Mouse (Mus musculus) MEL (cell line): ENCODE results near the gene Rars. TPM values are rescaled to one million over a fixed set of nuclear protein-coding genes. Genes with fewer than 3 reads are reported as not detected.
A peak's percentile ranks its signal among the peaks of the same experiment; 100 is the strongest.

Experiments
- DNase-seq: peaks from one replicate; pipeline ENCODE4 v3.0.0; 2011; ENCODE audit warnings: low read depth, low spot score
- H3K27ac ChIP-seq: 2 replicates; pipeline ENCODE4 v1.5.1; 2012; ENCODE audit warnings: low read depth, mild to moderate bottlenecking, control low read depth, low read length, moderate library complexity; ENCODE audit not compliant: control insufficient read depth
- H3K27me3 ChIP-seq, 2 experiments: fragments of 150-350 bp in 1 of 2; sonication (generic) in 1 of 2; 2 replicates each; pipeline ENCODE4 v1.6.1; 2012; ENCODE audit warnings: low read length in 2 of 2, mild to moderate bottlenecking in 2 of 2, improper control_type of control experiment in 1 of 2, moderate library complexity in 1 of 2; ENCODE audit not compliant: insufficient read depth in 2 of 2, control insufficient read depth in 1 of 2
- H3K36me3 ChIP-seq, 2 experiments: 2 replicates each; pipeline ENCODE4 v1.6.1; 2012 to 2014; ENCODE audit warnings: low read length in 2 of 2, improper control_type of control experiment in 1 of 2, inconsistent platforms in 1 of 2, mild to moderate bottlenecking in 1 of 2; ENCODE audit not compliant: insufficient read depth in 2 of 2, control insufficient read depth in 1 of 2
- H3K4me1 ChIP-seq, 2 experiments: fragments of 150-350 bp in 1 of 2; sonication (generic) in 1 of 2; 2 replicates each; pipeline ENCODE4 v1.6.1; 2012; ENCODE audit warnings: low read length in 2 of 2, improper control_type of control experiment in 1 of 2, mild to moderate bottlenecking in 1 of 2; ENCODE audit not compliant: insufficient read depth in 2 of 2, control insufficient read depth in 1 of 2
- H3K4me3 ChIP-seq, 2 experiments: fragments of 150-350 bp in 1 of 2; sonication (generic) in 1 of 2; 2 replicates each; pipeline ENCODE4 v1.5.1; 2012; ENCODE audit warnings: low read depth in 2 of 2, low read length in 2 of 2, mild to moderate bottlenecking in 2 of 2, moderate library complexity in 2 of 2, control low read depth in 1 of 2, improper control_type of control experiment in 1 of 2; ENCODE audit not compliant: control insufficient read depth in 1 of 2, insufficient read depth in 1 of 2
- H3K79me2 ChIP-seq: 2 replicates; pipeline ENCODE4 v1.6.1; 2012; ENCODE audit warnings: mild to moderate bottlenecking, low read length, moderate library complexity; ENCODE audit not compliant: control insufficient read depth, poor library complexity, insufficient read depth
- H3K9ac ChIP-seq: 2 replicates; pipeline ENCODE4 v1.6.1; 2012; ENCODE audit warnings: low read depth, mild to moderate bottlenecking, control low read depth, low read length, moderate library complexity; ENCODE audit not compliant: control insufficient read depth, poor library complexity, severe bottlenecking
- H3K9me3 ChIP-seq: fragments of 150-350 bp; sonication (generic); replicated peaks from 2 replicates; pipeline ENCODE4 v1.6.1; 2012; ENCODE audit warnings: mild to moderate bottlenecking, low read length, improper control_type of control experiment, moderate library complexity; ENCODE audit not compliant: insufficient read depth
- BHLHE40 ChIP-seq: IDR thresholded peaks from 2 replicates; pipeline ENCODE4 v1.6.1; 2012; ENCODE audit warnings: low read depth, mild to moderate bottlenecking, inconsistent platforms, low read length, improper control_type of control experiment, borderline replicate concordance
- CHD2 ChIP-seq: IDR thresholded peaks from 2 replicates; pipeline ENCODE4 v1.6.1; 2011; ENCODE audit warnings: low read length, improper control_type of control experiment
- CTCF ChIP-seq, 3 experiments: IDR thresholded peaks in 2 of 3; conservative IDR thresholded peaks in 1 of 3; 2 replicates each; pipeline ENCODE4 v1.5.1; 2011 to 2012; ENCODE audit warnings: low read length in 3 of 3, low read depth in 2 of 3, mild to moderate bottlenecking in 2 of 3, improper control_type of control experiment in 1 of 3, inconsistent platforms in 1 of 3, mixed read lengths in 1 of 3, moderate library complexity in 1 of 3; ENCODE audit not compliant: control insufficient read depth in 1 of 3, insufficient read depth in 1 of 3, poor library complexity in 1 of 3, severe bottlenecking in 1 of 3
- E2F4 ChIP-seq: IDR thresholded peaks from 2 replicates; pipeline ENCODE4 v1.6.1; 2011; ENCODE audit warnings: low read depth, low read length, improper control_type of control experiment, borderline replicate concordance
- ELF1 ChIP-seq: IDR thresholded peaks from 2 replicates; pipeline ENCODE4 v1.6.1; 2014; ENCODE audit warnings: low read depth, mild to moderate bottlenecking, inconsistent platforms, low read length, improper control_type of control experiment, moderate library complexity
- EP300 ChIP-seq, 2 experiments: IDR thresholded peaks; 2 replicates each; pipeline ENCODE4 v1.6.1; 2011; ENCODE audit warnings: improper control_type of control experiment in 2 of 2, low read length in 2 of 2, low read depth in 1 of 2, mild to moderate bottlenecking in 1 of 2
- GATA1 ChIP-seq: IDR thresholded peaks from 2 replicates; pipeline ENCODE4 v1.6.1; 2011; ENCODE audit warnings: low read depth, low read length, improper control_type of control experiment
- JUND ChIP-seq: IDR thresholded peaks from 2 replicates; pipeline ENCODE4 v1.6.1; 2011; ENCODE audit warnings: low read depth, mild to moderate bottlenecking, improper control_type of control experiment, low read length
- KAT2A ChIP-seq: conservative IDR thresholded peaks from 2 replicates; pipeline ENCODE4 v1.6.1; 2012; ENCODE audit warnings: low read depth, low read length, improper control_type of control experiment, inconsistent platforms
- MAFK ChIP-seq: IDR thresholded peaks from 2 replicates; pipeline ENCODE4 v1.6.1; 2011; ENCODE audit warnings: low read depth, mild to moderate bottlenecking, low read length, improper control_type of control experiment, borderline replicate concordance
- MAX ChIP-seq: IDR thresholded peaks from 2 replicates; pipeline ENCODE4 v1.6.1; 2011; ENCODE audit warnings: low read length, improper control_type of control experiment
- MAZ ChIP-seq: IDR thresholded peaks from 2 replicates; pipeline ENCODE4 v1.6.1; 2012; ENCODE audit warnings: low read depth, mild to moderate bottlenecking, inconsistent platforms, low read length, improper control_type of control experiment
- MXI1 ChIP-seq: IDR thresholded peaks from 2 replicates; pipeline ENCODE4 v1.6.1; 2011; ENCODE audit warnings: mild to moderate bottlenecking, low read depth, low read length, improper control_type of control experiment
- MYB ChIP-seq: IDR thresholded peaks from 2 replicates; pipeline ENCODE4 v1.6.1; 2011; ENCODE audit warnings: mild to moderate bottlenecking, low read depth, low read length, improper control_type of control experiment
- MYC ChIP-seq: IDR thresholded peaks from 2 replicates; pipeline ENCODE4 v1.6.1; 2011; ENCODE audit warnings: low read depth, mild to moderate bottlenecking, low read length, improper control_type of control experiment, moderate library complexity
- NELFE ChIP-seq: IDR thresholded peaks from 2 replicates; pipeline ENCODE4 v1.6.1; 2011; ENCODE audit warnings: low read depth, low read length, improper control_type of control experiment
- NRF1 ChIP-seq: IDR thresholded peaks from 2 replicates; pipeline ENCODE4 v1.6.1; 2014; ENCODE audit warnings: low read depth, mild to moderate bottlenecking, inconsistent platforms, low read length, improper control_type of control experiment, moderate library complexity; ENCODE audit not compliant: poor library complexity, insufficient read depth, severe bottlenecking
- POLR2A ChIP-seq, 2 experiments: IDR thresholded peaks; 2 replicates each; pipeline ENCODE4 v1.6.1; 2011 to 2012; ENCODE audit warnings: low read length in 2 of 2, mild to moderate bottlenecking in 2 of 2, control low read depth in 1 of 2, improper control_type of control experiment in 1 of 2, low read depth in 1 of 2, moderate library complexity in 1 of 2; ENCODE audit not compliant: control insufficient read depth in 1 of 2, insufficient read depth in 1 of 2, poor library complexity in 1 of 2
- POLR2AphosphoS2 ChIP-seq: IDR thresholded peaks from 2 replicates; pipeline ENCODE4 v1.6.1; 2011; ENCODE audit warnings: low read length, improper control_type of control experiment
- RAD21 ChIP-seq: IDR thresholded peaks from 2 replicates; pipeline ENCODE4 v1.6.1; 2011; ENCODE audit warnings: mild to moderate bottlenecking, low read depth, low read length, improper control_type of control experiment
- RCOR1 ChIP-seq: IDR thresholded peaks from 2 replicates; pipeline ENCODE4 v1.6.1; 2012; ENCODE audit warnings: low read depth, mild to moderate bottlenecking, inconsistent platforms, low read length, improper control_type of control experiment
- SIN3A ChIP-seq: IDR thresholded peaks from 2 replicates; pipeline ENCODE4 v1.6.1; 2012; ENCODE audit warnings: low read length, improper control_type of control experiment, inconsistent platforms
- SMC3 ChIP-seq: IDR thresholded peaks from 2 replicates; pipeline ENCODE4 v1.6.1; 2011; ENCODE audit warnings: low read depth, low read length, improper control_type of control experiment
- TAL1 ChIP-seq: IDR thresholded peaks from 2 replicates; pipeline ENCODE4 v1.6.1; 2012; ENCODE audit warnings: mild to moderate bottlenecking, inconsistent platforms, low read length, moderate library complexity, mixed read lengths
- TBP ChIP-seq: IDR thresholded peaks from 2 replicates; pipeline ENCODE4 v1.8.0; 2011; ENCODE audit warnings: low read depth, low read length, improper control_type of control experiment
- TCF12 ChIP-seq: IDR thresholded peaks from 2 replicates; pipeline ENCODE4 v1.6.1; 2014; ENCODE audit warnings: low read depth, mild to moderate bottlenecking, inconsistent platforms, low read length, improper control_type of control experiment, moderate library complexity
- USF1 ChIP-seq: IDR thresholded peaks from 2 replicates; pipeline ENCODE4 v1.6.1; 2014; ENCODE audit warnings: low read depth, mild to moderate bottlenecking, inconsistent platforms, low read length, improper control_type of control experiment, moderate library complexity
- USF2 ChIP-seq, 2 experiments: IDR thresholded peaks; 2 replicates each; pipeline ENCODE4 v1.6.1; 2011 to 2012; ENCODE audit warnings: improper control_type of control experiment in 2 of 2, low read length in 2 of 2, borderline replicate concordance in 1 of 2, inconsistent platforms in 1 of 2, low read depth in 1 of 2, mild to moderate bottlenecking in 1 of 2; ENCODE audit not compliant: insufficient read depth in 1 of 2
- ZC3H11A ChIP-seq: IDR thresholded peaks from 2 replicates; pipeline ENCODE4 v1.6.1; 2012; ENCODE audit warnings: low read depth, mild to moderate bottlenecking, inconsistent platforms, low read length, improper control_type of control experiment
- ZMIZ1 ChIP-seq: IDR thresholded peaks from 2 replicates; pipeline ENCODE4 v1.6.1; 2012; ENCODE audit warnings: low read depth, mild to moderate bottlenecking, inconsistent platforms, low read length, improper control_type of control experiment, moderate library complexity
- polyA plus RNA-seq, 2 experiments: library from polyadenylated mRNA; stranded (reverse) in 1 of 2; unstranded in 1 of 2; fragments of >175 nt in 1 of 2; fragments of >200 nt in 1 of 2; gene quantifications; 2 replicates each; pipeline versions ENCODE4 v1.2.1 to v1.2.4; 2012; ENCODE audit warnings: low replicate concordance in 2 of 2, low read depth in 1 of 2; ENCODE audit not compliant: insufficient read length in 2 of 2, insufficient read depth in 1 of 2, missing spikeins in 1 of 2
- total RNA-seq: library from RNA; depleted of rRNA; stranded (reverse); fragments of 300-350 nt; gene quantifications from 2 replicates; pipeline ENCODE4 v1.2.3, GENCODE M21; 2012

The Rars gene
- total and polyA plus RNA-seq, 3 experiments: 193 to 396 (median 251) TPM

DNA sequence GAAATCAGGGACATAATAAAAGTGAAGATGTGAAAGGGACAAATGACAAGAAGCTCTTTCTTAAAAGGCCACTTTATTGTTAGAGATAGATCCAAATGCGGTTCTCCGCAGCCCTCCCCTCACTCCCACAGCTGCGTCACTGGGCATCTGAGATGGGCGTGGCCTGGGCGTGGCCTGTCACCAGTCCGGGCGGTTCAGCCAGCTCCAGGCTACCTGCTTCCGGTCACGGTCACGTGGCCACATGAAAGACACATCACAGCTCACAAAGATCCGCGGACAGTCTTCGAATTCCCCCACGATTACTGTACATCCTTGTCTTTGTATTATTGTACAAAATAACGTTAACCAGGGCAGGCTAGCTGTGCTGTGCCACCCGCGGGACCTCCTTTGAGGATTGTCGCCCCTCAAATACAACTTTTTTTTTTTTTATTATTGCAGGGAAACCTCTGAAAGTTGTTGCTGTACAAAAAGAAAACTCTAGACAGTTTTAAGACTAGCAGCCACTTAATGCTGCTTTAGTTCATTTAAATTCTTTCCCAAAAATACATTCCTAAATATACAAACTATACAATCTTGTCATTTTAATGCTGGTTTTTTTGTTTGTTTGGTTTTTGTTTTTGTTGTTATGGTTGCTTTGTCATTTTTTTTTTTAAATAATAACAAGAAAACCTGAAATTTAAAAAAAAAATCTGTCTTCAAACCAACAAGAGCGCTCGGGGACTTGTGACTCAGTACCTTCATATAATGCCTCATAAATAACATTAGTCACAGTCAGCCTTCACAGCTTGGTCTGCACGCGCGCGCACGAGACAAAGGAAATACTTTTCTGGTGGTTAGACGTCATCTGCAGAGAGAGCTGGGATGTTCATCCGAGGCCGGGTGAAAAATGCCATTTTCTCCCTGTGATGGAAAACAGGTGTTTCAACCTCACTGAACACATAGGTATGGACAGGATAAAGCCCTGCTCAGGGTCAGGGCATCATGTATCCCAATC is 4.3 kb upstream of the Rars start (continued):
- TF ChIP-seq ZC3H11A (no peak), MAFK (no peak), TBP (peak; percentile 75), RCOR1 (0 out of 2 replicates have a peak, but pooled peaks have one; percentile 7), POLR2A (IDR thresholded peaks at IDR 0.05; ENCODE audit: control insufficient read depth in 1 of 2, insufficient read depth in 1 of 2, low read depth in 1 of 2, low read length in 2 of 2, poor library complexity in 1 of 2) (peak; percentile 40 to 82; a peak in 2 of 4 replicates)

DNA sequence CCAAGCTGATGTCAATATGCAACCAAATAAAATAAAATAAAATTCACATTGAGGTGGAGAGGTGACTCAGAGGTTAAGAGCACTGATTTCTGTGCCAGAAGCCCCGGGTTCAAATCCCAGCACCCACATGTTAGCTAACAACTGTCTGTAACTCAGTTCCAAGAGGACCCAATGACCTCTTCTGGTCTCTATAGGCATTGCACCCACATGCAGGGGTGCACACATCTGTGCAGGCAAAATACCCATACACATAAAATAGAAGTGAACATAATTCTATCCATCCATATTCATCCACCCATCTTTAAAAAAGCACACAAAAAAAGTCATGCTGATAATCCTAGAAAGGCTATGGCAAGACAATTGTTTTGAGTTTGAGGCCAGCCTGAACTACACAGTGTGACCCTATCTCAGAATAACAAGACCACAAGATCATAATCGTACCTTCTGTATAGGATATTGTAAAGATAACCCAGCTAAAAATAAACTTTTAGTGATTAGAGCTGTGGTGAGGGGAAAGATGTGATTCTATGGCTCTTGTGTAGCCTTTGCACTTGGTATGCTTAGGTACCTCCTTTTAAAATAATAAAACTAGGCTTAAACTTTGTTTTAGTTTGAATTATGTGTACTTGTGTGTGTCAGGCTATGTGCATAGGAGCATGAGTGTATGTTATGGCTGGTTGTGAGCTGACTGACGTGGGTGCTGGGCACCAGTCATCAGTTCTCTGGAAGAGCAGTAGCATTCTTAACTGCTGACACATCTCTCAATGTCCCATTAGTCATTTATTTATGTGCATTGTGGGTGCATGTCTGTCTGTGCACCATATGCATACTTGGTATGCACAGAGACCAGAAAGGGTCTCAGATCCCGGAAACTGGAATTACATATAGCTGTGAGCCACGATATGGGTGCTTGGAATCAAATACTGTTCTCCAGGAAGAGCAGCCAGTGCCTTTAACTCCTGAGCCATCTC is 3.1 kb upstream of the Rars start:
- H3K9ac ChIP-seq: peak overlapping the region; percentile 61
- TF ChIP-seq ZMIZ1 (no peak), E2F4 (no peak), MAX (no peak), TBP (no peak), MAZ (no peak), GATA1 (peak; percentile 60; the same call in 1 of the 2 replicates), TCF12 (no peak), NELFE (no peak), MYB (no peak), POLR2AphosphoS2 (no peak), MYC (no peak), NRF1 (no peak), TAL1 (no peak), MXI1 (no peak), SIN3A (no peak), MAFK (no peak), CTCF (IDR thresholded peaks at IDR 0.05 in 2 of 3, conservative IDR thresholded peaks at IDR 0.05 in 1 of 3; ENCODE audit: control insufficient read depth in 1 of 3, insufficient read depth in 1 of 3, low read depth in 2 of 3, low read length in 3 of 3, poor library complexity in 1 of 3, severe bottlenecking in 1 of 3) (peak; percentile 24 to 52 (median 50); a peak in 5 of 6 replicates), ZC3H11A (no peak), ELF1 (no peak), KAT2A (no peak), USF1 (no peak), CHD2 (no peak), RAD21 (peak; percentile 21; the same call in 1 of the 2 replicates), USF2 (IDR thresholded peaks at IDR 0.05; ENCODE audit: borderline replicate concordance in 1 of 2, insufficient read depth in 1 of 2, low read depth in 1 of 2, low read length in 2 of 2) (no peak), SMC3 (no peak), JUND (no peak), POLR2A (IDR thresholded peaks at IDR 0.05; ENCODE audit: control insufficient read depth in 1 of 2, insufficient read depth in 1 of 2, low read depth in 1 of 2, low read length in 2 of 2, poor library complexity in 1 of 2) (no peak), EP300 (IDR thresholded peaks at IDR 0.05; ENCODE audit: low read depth in 1 of 2, low read length in 2 of 2) (no peak), BHLHE40 (no peak)

More for the DNA sequence above, 3.1 kb upstream of the Rars start:
- H3K79me2 ChIP-seq: peaks cover 18% of the 10 kb centered on the region
- peak; percentile 62 for DNase-seq
- peak overlapping the region; percentile 26 for H3K27ac ChIP-seq
- peaks cover 7 to 16% of the 10 kb centered on the region in 2 experiments for H3K36me3 ChIP-seq
- H3K4me3 ChIP-seq: peak overlapping the region; percentile 44 to 84
- no peaks in the 10 kb centered on the region for H3K9me3 ChIP-seq
- H3K4me1 ChIP-seq: peaks cover 12 to 17% of the 10 kb centered on the region in 2 experiments
- H3K27me3 ChIP-seq: no peaks in the 10 kb centered on the region
